Mouse (Mus musculus) urinary bladder, postnatal 25 days (tissue): ENCODE results near the gene Usp6nl.

Experiments
- DNase-seq: peaks from one replicate; pipeline ENCODE4 v3.0.0; 2022; ENCODE audit warnings: low spot score

The Usp6nl gene

GRCm38 (mm10) chr2:6322376-6322901 is at the start of gene Usp6nl:
Gene Usp6nl, plus strand, starts transcription at chr2:6322667.
- DNase-seq, result peak; percentile 93

DNA sequence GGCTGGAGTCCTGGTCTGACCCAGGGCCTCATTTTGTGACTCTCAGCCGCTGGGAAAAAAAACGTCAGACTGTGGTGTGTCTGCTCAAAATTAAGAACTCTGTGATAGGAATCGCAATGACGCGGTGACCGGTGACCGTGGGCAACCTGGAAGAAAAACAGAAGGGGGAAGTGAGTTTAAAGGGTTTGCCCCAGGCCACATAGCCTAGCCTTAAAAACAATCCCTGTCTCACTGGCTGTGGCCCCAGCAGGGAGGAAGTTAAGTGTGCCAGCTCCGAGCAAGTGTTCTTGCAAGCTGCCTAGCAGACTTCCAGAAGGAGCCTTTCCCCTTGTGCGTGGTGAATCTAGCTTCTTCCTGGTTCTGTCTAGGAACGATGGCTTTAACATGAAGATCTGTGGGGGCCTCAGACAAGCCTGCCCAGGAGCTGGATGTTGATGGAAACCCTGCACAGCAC is 49.0 kb upstream of the Usp6nl start:
- DNase-seq, result no peak

DNA sequence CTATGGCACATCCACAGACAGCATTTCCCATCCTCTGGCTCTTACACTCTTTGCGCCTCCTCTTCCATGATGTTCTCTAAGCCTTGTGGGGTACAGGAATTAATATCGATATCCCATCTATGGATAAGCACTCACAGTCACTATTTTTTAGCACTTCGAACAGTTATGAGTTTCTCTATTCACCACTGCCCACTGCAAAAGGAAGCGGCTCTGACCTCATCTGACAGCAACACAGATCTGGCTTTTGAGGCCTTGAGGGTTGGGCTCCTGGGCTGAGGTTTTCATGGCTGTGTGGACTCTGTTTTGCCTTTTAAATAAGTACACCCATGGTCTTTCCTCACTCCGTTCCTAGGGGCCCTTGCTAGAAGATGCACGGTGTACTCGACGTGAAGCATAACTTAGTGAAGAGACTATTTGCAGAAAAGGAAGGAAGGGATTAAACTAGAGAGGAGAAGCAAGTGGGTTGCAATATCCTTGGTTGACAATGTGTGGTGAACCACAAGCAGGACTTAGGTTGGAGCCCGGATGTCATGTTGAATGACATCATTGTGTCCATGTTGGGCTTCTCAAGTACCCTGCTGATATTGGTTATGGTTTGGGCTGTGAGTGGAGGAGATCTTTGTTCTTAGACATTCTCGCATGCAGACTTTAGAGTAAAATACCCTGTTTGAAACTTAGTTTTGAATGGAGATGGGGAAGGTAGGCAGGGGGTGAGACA is 43.5 kb upstream of the Usp6nl start:
- no peak for DNase-seq

GRCm38 (mm10) chr2:6279614-6280301 is 42.7 kb upstream of the Usp6nl start:
- no peak for DNase-seq

GRCm38 (mm10) chr2:6283569-6283968 is 38.9 kb upstream of the Usp6nl start:
- DNase-seq, result no peak

GRCm38 (mm10) chr2:6284784-6285183 is 37.7 kb upstream of the Usp6nl start:
- DNase-seq, result no peak

DNA sequence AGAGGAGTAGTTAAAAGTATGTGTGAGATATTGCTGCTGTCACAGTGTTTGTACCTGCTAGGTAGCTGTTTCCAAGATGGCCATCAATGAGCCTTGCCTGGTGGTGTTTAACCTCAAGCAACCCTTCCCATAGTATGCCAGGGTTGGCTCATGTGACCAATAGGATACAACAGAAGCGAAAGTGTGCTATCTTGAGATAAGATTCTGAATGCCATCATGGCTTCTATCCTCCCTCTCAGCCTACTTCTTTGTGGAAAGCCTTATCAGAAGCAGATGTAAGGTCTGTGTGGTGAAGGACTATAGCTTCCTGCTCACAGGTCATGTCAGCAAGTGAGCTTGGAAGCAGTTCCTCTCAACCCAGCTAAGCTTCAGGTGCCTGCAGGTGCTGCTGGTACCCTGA is 36.7 kb upstream of the Usp6nl start:
- DNase-seq, result no peak

- DNase-seq, result no peak
Observed at GRCm38 (mm10) chr2:6293825-6294444, 28.5 kb upstream of the Usp6nl start.

GRCm38 (mm10) chr2:6294993-6295628 is 27.4 kb upstream of the Usp6nl start:
- no peak for DNase-seq

GRCm38 (mm10) chr2:6304768-6305167 is 17.7 kb upstream of the Usp6nl start:
- DNase-seq, result no peak

GRCm38 (mm10) chr2:6306861-6307260 is 15.6 kb upstream of the Usp6nl start:
- DNase-seq, result no peak

DNA sequence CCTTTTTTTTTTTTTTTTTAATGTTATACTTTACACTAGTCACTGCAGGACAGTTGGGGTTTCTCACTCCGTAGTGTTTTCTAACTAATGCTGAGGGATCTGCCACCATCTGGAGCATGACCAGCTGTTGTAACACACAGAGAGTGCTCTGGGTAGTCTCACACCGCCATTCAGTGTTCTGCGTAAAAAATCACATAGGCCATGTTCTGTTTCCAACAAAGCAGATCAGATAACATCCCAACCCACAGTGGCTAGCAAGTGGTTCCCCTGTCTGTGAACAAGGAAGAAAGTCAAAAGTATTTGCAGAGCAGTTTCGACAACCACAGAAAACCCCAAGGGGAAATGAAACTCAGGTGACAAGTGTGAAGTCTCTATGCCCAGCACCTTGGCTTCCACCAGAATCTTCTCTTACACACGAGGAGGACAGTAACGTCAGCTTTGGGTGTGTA is 13.1 kb upstream of the Usp6nl start:
- no peak for DNase-seq

DNA sequence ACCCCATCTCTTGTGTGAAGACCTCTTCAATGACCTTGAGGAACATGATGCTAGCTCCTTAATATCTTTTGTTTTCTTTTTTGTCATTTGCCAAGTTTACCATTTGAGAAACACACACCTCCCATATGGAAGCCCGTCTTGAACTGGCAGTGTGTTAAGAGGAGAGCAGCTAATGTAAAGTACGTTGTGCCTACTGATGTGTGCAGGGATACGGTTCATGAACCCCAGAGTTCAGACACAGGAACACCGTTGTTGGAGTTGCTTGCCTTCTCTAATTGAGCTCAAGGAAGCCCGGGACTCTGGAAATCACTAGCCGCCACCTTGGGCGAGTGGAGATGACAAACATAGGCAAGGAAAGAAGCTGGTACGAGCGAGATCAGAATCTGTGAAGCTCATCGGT is 9.7 kb upstream of the Usp6nl start:
- no peak for DNase-seq

DNA sequence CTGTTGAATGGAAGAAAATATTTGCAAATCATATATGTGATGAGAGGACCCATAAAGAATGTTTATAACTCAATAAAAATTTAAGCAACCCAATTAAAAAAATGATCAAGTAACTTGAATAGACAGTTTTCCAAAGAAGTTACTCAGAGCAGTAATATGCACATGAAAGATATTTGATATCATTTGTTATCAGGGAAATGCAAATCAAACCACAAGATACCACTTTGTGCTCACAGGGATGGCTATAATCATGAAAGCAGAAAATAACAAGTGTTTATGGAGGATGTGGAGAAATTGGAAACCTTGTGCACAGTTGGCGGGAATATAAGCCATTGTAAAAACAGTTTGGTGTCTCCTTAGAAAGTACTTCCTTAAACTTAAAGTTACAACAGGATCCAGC is 8.7 kb upstream of the Usp6nl start:
- no peak for DNase-seq

DNA sequence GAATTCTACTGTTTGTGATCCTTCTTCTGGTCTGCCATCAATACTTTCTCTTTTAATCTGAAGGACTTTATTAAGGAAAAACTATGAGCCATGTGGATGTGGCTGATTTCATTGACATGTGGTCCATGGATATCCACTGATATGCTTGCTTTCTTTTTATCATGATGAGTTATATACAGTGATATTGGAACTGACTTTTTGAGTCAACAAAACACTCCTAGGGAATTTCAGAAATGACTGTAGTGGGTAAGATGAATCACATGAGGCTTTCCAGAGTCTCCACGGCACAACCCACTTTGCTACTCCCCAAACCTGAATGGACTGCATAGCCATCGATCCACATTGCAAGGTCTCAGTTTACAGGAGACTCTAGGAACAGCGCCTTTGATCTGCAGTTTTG is 2.3 kb upstream of the Usp6nl start:
- DNase-seq, result no peak

DNA sequence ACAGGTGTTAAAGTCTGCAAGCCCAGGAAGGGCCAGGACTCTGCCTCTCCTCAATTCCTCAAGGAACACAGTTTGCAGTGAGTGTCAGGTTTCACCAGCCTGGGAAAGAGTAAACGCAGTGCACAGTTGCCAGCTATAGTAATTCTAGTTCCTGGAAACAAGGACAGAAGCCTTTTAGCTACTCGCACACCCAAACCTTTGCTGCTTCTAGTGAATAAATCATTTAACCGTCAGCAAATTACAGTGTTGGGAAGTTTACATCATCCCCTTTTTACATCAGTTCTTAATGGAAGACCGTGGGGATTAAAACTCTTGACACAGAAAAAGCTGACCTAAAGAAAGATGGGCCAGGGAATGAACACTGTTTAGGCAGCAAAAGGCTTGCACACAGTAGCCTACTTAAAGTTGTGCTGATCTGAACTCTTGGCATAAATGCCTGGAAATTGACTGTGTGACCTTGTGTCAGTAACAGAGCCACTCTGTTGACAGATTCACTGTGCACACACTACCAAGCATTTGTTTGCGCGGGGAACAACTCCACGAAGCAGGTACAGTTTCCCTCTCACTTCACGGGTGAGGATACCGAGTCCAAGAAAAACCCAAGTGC is 595 bp upstream of the Usp6nl start:
- DNase-seq, result no peak

DNA sequence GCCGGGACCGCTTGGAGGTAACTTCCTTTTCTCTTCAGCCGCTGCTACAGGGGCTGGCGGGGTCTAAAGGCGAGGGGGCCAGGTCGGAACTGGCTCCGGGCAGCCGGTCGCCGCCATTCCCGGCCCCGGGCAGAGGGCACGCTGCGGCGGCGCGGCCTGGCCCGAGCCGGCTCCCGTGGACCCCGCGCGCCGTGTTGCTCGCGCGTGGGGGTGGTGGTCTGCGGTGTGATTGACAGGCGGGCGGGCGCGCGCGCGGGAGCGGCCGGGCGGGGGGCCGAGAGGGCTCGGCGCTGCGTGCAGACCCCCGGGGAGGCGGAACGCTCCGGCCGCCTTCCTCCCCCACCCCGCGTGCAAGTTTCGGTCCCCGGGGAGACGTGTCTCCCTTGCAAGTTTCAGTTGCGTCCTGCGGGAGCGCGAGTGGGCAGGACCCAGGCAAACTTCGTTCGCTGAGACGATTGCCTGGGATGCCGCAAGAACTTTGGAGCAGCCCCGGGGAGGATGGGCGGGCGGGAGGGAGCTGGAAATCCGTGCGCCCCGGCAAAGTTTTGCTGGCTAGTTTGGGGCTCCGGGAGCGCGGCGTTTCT is 563 bp downstream of the Usp6nl start:
- DNase-seq, result peak; percentile 46

GRCm38 (mm10) chr2:6325646-6326045 is 3.2 kb downstream of the Usp6nl start:
- DNase-seq, result no peak

DNA sequence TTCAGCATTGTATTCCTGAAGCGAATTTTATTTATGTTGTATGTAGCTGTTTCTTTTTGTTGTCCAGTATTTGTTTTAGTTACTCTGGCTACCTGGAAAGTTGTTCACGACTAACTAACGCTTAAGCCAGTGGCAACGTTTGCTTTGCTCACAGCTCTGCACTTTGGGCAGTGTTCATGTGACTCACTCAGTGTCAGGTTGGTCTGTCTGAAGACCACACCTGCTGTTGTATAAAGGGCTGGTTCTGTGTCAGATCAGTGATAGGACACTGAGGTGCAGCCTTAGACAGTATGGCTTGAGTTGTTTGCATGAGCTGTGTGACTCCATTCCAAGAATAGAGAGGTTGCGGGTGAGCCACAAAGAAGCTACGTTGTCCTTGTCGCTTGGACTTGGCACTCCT is 6.5 kb downstream of the Usp6nl start:
- no peak for DNase-seq

DNA sequence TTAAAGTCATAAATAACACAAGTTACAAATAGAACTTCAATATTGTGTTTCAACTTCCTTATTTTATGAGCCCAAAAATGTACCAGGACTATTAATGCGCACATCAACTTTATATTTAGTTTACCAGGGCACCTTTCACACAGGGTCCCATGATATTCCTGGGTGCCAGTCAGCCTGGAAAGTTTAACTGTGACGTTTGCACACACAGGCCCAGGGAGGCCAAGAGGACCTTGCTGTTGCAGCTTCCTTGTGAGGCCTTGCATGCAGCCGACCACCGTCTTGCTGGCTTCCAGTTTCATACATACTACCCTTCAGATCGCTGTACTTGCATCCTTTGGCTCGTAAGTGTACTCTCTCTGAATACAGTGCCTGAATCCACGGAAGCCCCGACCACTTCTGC is 8.3 kb downstream of the Usp6nl start:
- no peak for DNase-seq

GRCm38 (mm10) chr2:6331324-6332137 is 9.1 kb downstream of the Usp6nl start:
- DNase-seq, result no peak
